Mouse (Mus musculus): ENCODE data around the gene Crlf3. TPM values are rescaled to one million over a fixed set of nuclear protein-coding genes. Genes with fewer than 3 reads are reported as not detected.

Crlf3 gene
- polyA plus RNA-seq (2014; fragmentation: Nextera tagmentation; extraction: Ambion mirVana): 32.5 and 33.3 TPM in 2 replicates

DNA sequence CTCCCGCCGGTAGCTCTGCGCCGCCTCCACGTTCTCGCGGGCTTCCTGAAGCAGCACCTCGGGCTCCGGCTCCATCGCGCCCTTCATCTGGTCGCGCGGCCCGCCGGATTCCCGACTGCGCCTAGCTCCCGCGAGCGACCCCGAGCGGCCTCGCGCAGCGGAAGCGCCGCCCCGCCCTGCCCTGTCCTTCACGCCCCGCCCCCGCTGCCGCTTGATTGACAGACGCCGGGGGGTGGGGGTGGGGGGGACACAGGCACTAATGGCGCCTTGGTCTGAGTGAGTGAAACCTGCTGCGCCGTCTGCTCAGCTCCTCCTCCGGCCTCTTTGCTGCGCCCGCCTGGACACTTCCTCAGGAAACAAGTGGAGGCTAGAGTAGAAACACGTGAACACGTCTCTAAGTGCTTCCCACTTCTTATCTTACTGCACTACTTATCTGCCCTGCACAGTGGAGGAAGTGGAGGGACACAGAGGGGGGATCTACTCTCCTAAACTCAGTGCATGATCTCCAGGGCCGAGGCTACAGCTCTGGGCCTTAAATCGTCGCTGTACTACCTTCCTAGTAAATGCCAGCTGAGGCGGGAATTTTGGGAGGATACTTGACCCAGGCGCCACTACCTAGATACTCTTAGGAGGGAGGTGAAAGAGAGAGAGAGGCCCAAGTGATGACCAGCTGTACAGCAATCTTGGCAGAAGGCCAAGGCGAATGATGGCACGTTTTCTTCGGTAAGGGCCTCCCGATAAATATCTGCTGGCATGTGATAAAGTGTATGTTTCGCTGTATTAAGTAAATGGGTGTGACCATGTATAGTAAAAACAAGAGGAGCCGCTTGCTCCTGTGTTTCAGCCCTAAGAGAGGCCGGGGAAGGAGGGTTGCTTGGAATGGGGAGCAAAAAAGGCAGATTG is at the start of gene Crlf3:
Gene Crlf3, minus strand, starts transcription at position 166 of the 903 bp plus-strand sequence.
- Histone ChIP-seq H3K9me3 (ENCODE audit: control insufficient read depth, low read length) (no peaks in the 10 kb centered on the region), H3K27ac (replicated peaks in 1 of 2; ENCODE audit: control insufficient read depth in 1 of 2, insufficient read depth in 1 of 2, low read depth in 2 of 2, low read length in 2 of 2) (peak within 1 kb of the TSS; percentile 97), H3K9ac (ENCODE audit: low read length) (peak within 1 kb of the TSS; percentile 95), H3K4me3 (ENCODE audit: control insufficient read depth in 1 of 2, insufficient read depth in 1 of 2, low read depth in 1 of 2, low read length in 2 of 2) (peak within 1 kb of the TSS; percentile 78 to 88), H3K4me2 (ENCODE audit: low read length) (peak within 1 kb of the TSS; percentile 87), H3K27me3 (ENCODE audit: control insufficient read depth, insufficient read depth, low read length) (no peaks in the 10 kb centered on the region), H3K36me3 (ENCODE audit: control insufficient read depth, insufficient read depth, low read length) (peaks cover 10% of the 10 kb centered on the region), H3K4me1 (ENCODE audit: control insufficient read depth in 2 of 2, insufficient read depth in 2 of 2, low read length in 2 of 2) (peaks cover 6 to 13% of the 10 kb centered on the region in 2 experiments)
- peak; percentile 92 for ATAC-seq (ENCODE audit: insufficient number of reproducible peaks, insufficient read depth, low FRiP score, low read depth)
- WGBS: 3% methylated on average over 55 of the region's 55 CpGs

DNA sequence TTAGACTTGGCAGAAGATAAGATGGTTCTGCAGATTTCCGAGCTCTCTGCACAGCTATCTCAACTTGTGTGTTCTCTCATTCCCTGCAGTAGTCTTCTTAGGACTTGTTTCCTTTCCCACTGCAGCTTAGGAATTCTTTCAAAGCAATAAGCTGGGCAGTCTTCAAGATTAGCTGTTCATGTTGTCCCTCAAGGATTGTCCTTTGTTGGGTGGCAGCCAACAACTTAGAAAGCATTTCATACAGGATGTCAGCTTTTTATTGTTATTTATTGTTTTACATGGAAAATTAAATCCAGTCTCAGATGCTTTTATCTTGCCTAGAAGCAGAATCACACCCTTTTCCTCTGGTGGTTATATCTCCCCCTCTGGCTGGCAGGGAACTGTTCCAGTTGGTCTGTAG is 35.6 kb upstream of the Crlf3 start:
- Histone ChIP-seq H3K4me1 (ENCODE audit: control insufficient read depth in 2 of 2, insufficient read depth in 2 of 2, low read length in 2 of 2) (no peaks in the 10 kb centered on the region), H3K4me3 (ENCODE audit: control insufficient read depth in 1 of 2, insufficient read depth in 1 of 2, low read depth in 1 of 2, low read length in 2 of 2) (no peak overlapping the region), H3K27me3 (ENCODE audit: control insufficient read depth, insufficient read depth, low read length) (no peaks in the 10 kb centered on the region), H3K27ac (replicated peaks in 1 of 2; ENCODE audit: control insufficient read depth in 1 of 2, insufficient read depth in 1 of 2, low read depth in 2 of 2, low read length in 2 of 2) (no peak overlapping the region), H3K36me3 (ENCODE audit: control insufficient read depth, insufficient read depth, low read length) (peaks cover 67% of the 10 kb centered on the region), H3K9ac (ENCODE audit: low read length) (no peak overlapping the region), H3K9me3 (ENCODE audit: control insufficient read depth, low read length) (no peaks in the 10 kb centered on the region), H3K4me2 (ENCODE audit: low read length) (no peak overlapping the region)
- 59% methylated on average over 1 of the region's 1 CpGs for WGBS
- ATAC-seq (ENCODE audit: insufficient number of reproducible peaks, insufficient read depth, low FRiP score, low read depth): no peak

DNA sequence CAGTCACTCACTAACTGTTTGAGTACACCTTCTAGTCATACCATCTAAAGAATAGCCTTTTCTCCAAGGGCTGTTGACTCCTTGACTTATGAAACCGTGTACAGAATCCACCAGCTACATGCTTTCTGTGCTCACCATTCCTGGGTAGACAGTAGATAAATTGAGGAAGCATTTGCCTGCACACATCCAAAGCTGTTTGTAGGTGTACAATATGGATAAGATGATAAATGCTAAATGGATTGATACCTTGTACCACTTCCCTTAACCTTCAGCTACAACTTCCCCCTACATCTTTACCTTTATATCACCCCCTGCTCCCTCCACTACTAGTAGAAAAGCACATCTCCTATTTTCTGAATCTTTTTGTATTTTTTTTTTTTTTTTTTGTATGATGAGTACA is 23.6 kb upstream of the Crlf3 start:
- Histone ChIP-seq H3K27ac (replicated peaks in 1 of 2; ENCODE audit: control insufficient read depth in 1 of 2, insufficient read depth in 1 of 2, low read depth in 2 of 2, low read length in 2 of 2) (no peak overlapping the region), H3K9me3 (ENCODE audit: control insufficient read depth, low read length) (no peaks in the 10 kb centered on the region), H3K4me2 (ENCODE audit: low read length) (no peak overlapping the region), H3K4me1 (ENCODE audit: control insufficient read depth in 2 of 2, insufficient read depth in 2 of 2, low read length in 2 of 2) (no peaks in the 10 kb centered on the region), H3K27me3 (ENCODE audit: control insufficient read depth, insufficient read depth, low read length) (no peaks in the 10 kb centered on the region), H3K9ac (ENCODE audit: low read length) (no peak overlapping the region), H3K36me3 (ENCODE audit: control insufficient read depth, insufficient read depth, low read length) (peaks cover 72% of the 10 kb centered on the region), H3K4me3 (ENCODE audit: control insufficient read depth in 1 of 2, insufficient read depth in 1 of 2, low read depth in 1 of 2, low read length in 2 of 2) (no peak overlapping the region)
- 84% methylated on average over 1 of the region's 1 CpGs for WGBS
- ATAC-seq (ENCODE audit: insufficient number of reproducible peaks, insufficient read depth, low FRiP score, low read depth): no peak

DNA sequence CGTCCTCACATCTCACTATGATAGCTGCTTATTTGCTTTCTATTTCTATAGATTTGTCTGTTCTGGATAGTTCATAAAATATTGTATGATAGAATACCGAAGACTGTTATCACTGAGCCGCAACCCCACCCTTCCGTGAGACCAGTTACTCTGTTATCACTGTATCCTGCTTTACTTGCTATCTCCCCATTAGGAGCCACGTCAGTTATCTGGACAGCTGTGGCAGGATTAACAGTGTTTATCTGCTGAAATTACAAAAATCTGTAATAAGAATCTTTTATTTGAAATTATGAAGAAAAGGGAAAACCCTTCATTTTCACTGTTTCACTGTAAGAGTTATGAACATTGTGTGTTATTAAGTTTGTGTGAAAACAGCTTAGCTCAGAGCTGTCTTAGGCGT is 20.5 kb upstream of the Crlf3 start:
- no peak overlapping the region for H3K4me2 ChIP-seq (ENCODE audit: low read length)
- H3K4me3 ChIP-seq (ENCODE audit: control insufficient read depth in 1 of 2, insufficient read depth in 1 of 2, low read depth in 1 of 2, low read length in 2 of 2): no peak overlapping the region
- no peaks in the 10 kb centered on the region for H3K9me3 ChIP-seq (ENCODE audit: control insufficient read depth, low read length)
- no peak for ATAC-seq (ENCODE audit: insufficient number of reproducible peaks, insufficient read depth, low FRiP score, low read depth)
- no peaks in the 10 kb centered on the region for H3K27me3 ChIP-seq (ENCODE audit: control insufficient read depth, insufficient read depth, low read length)
- no peak overlapping the region for H3K9ac ChIP-seq (ENCODE audit: low read length)
- no peak overlapping the region for H3K27ac ChIP-seq (replicated peaks in 1 of 2; ENCODE audit: control insufficient read depth in 1 of 2, insufficient read depth in 1 of 2, low read depth in 2 of 2, low read length in 2 of 2)
- no peaks in the 10 kb centered on the region for H3K4me1 ChIP-seq (ENCODE audit: control insufficient read depth in 2 of 2, insufficient read depth in 2 of 2, low read length in 2 of 2)
- WGBS: 73% methylated on average over 6 of the region's 6 CpGs
- H3K36me3 ChIP-seq (ENCODE audit: control insufficient read depth, insufficient read depth, low read length): peaks cover 62% of the 10 kb centered on the region

DNA sequence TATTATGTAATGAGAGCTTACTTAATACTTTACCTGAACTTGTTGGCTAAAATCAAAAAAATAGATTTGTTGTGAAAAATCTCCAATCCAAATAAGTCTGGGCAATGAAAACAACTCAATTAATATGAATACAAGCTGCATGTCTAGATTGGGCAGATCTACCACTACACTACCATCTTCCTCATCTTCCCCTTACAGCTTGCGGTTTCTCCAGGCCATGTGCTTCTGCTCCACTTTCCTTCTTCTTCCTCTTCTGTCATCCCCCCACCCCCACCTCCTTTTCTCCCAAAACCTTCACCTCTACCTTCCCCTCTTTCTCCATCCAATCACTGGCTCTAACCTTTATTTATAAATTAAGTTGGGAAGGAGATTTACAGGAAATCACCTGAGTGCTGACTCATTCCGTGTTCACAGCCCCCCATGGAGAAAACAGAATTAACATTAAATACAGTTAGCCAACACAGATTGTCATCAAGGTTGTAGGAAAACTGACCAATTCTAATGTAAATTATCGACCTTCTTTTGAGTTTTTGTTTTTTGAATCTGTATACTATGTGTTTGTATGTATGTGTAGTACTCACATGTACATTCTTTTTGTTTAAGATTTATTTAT is 17.8 kb upstream of the Crlf3 start:
- Histone ChIP-seq H3K9ac (ENCODE audit: low read length) (no peak overlapping the region), H3K4me1 (ENCODE audit: control insufficient read depth in 2 of 2, insufficient read depth in 2 of 2, low read length in 2 of 2) (no peaks in the 10 kb centered on the region), H3K27me3 (ENCODE audit: control insufficient read depth, insufficient read depth, low read length) (no peaks in the 10 kb centered on the region), H3K9me3 (ENCODE audit: control insufficient read depth, low read length) (no peaks in the 10 kb centered on the region), H3K27ac (replicated peaks in 1 of 2; ENCODE audit: control insufficient read depth in 1 of 2, insufficient read depth in 1 of 2, low read depth in 2 of 2, low read length in 2 of 2) (no peak overlapping the region), H3K4me3 (ENCODE audit: control insufficient read depth in 1 of 2, insufficient read depth in 1 of 2, low read depth in 1 of 2, low read length in 2 of 2) (no peak overlapping the region), H3K4me2 (ENCODE audit: low read length) (no peak overlapping the region), H3K36me3 (ENCODE audit: control insufficient read depth, insufficient read depth, low read length) (peaks cover 69% of the 10 kb centered on the region)
- ATAC-seq (ENCODE audit: insufficient number of reproducible peaks, insufficient read depth, low FRiP score, low read depth): no peak
- WGBS: 89% methylated on average over 3 of the region's 3 CpGs

DNA sequence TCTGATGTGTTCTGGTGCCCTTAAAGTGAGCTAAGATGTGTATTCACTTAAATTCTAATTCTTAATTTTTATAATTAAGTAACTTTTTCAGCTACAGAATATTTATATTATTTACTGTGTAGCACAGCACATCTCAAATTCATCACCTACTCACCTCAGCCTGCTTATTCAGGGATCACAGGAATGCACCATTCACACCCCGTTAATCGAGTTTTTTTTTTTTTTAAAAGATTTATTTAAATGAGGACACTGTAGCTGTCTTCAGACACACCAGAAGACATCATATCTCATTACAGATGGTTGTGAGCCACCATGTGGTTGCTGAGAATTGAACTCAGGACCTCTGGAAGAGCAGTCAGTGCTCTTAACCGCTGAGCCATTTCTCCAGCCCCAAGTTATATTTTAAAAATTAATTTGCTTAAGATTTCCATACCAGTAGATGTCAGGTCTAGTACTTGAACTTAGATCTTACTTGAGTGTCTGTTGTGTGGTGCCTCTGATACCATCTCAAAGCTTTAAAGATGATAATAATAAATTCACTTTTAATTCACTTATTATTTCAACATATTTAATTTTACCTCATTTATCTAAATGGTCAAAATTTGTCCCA is 9.9 kb upstream of the Crlf3 start:
- ATAC-seq (ENCODE audit: insufficient number of reproducible peaks, insufficient read depth, low FRiP score, low read depth): no peak
- Histone ChIP-seq H3K36me3 (ENCODE audit: control insufficient read depth, insufficient read depth, low read length) (peaks cover 14% of the 10 kb centered on the region), H3K27me3 (ENCODE audit: control insufficient read depth, insufficient read depth, low read length) (no peaks in the 10 kb centered on the region), H3K4me3 (ENCODE audit: control insufficient read depth in 1 of 2, insufficient read depth in 1 of 2, low read depth in 1 of 2, low read length in 2 of 2) (peak overlapping the region in 1 of 2 experiments; percentile 99; a peak in 2 of 4 replicates), H3K9ac (ENCODE audit: low read length) (peak overlapping the region; percentile 98), H3K4me1 (ENCODE audit: control insufficient read depth in 2 of 2, insufficient read depth in 2 of 2, low read length in 2 of 2) (peaks cover 0 to 10% of the 10 kb centered on the region in 2 experiments; a peak in 1 of 4 replicates), H3K4me2 (ENCODE audit: low read length) (peak overlapping the region; percentile 86), H3K27ac (replicated peaks in 1 of 2; ENCODE audit: control insufficient read depth in 1 of 2, insufficient read depth in 1 of 2, low read depth in 2 of 2, low read length in 2 of 2) (no peak overlapping the region), H3K9me3 (ENCODE audit: control insufficient read depth, low read length) (no peaks in the 10 kb centered on the region)
- WGBS: 62% methylated on average over 3 of the region's 3 CpGs

DNA sequence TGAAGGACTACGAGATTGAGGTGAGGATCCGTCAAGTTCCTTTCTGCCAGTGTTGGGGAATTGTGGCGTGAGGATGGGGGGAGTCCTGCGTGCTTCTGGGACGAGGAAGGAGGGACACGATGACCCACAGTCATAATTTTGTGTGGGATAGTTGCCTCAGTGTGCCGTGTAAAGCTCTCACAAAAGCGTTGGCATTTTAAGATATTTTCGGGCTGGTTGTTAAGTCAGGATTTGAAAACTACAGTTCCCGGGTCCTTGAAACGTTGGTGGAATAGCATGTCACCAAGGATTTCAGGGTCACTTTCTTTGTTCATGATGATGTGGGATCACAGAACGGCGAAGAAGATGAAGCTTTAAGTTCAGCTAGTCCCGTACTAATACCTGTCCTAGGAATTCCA is 9.0 kb upstream of the Crlf3 start:
- peak overlapping the region; percentile 86 for H3K4me2 ChIP-seq (ENCODE audit: low read length)
- H3K9ac ChIP-seq (ENCODE audit: low read length): peak overlapping the region; percentile 98
- peaks cover 5% of the 10 kb centered on the region; the same call in 1 of the 2 replicates for H3K36me3 ChIP-seq (ENCODE audit: control insufficient read depth, insufficient read depth, low read length)
- H3K4me1 ChIP-seq (ENCODE audit: control insufficient read depth in 2 of 2, insufficient read depth in 2 of 2, low read length in 2 of 2): peaks cover 0 to 10% of the 10 kb centered on the region in 2 experiments; a peak in 1 of 4 replicates
- H3K4me3 ChIP-seq (ENCODE audit: control insufficient read depth in 1 of 2, insufficient read depth in 1 of 2, low read depth in 1 of 2, low read length in 2 of 2): peak overlapping the region; percentile 89 to 99
- under 1% methylated on average over 14 of the region's 14 CpGs for WGBS
- H3K27ac ChIP-seq (replicated peaks in 1 of 2; ENCODE audit: control insufficient read depth in 1 of 2, insufficient read depth in 1 of 2, low read depth in 2 of 2, low read length in 2 of 2): peak overlapping the region in 1 of 2 experiments; percentile 72; a peak in 2 of 4 replicates
- no peaks in the 10 kb centered on the region for H3K9me3 ChIP-seq (ENCODE audit: control insufficient read depth, low read length)
- H3K27me3 ChIP-seq (ENCODE audit: control insufficient read depth, insufficient read depth, low read length): no peaks in the 10 kb centered on the region
- no peak for ATAC-seq (ENCODE audit: insufficient number of reproducible peaks, insufficient read depth, low FRiP score, low read depth)

All from heart, embryonic 14.5 days (tissue).